Mouse (Mus musculus) forebrain, postnatal 0 days (tissue): ENCODE measurements at regions not wholly inside any gene's neighbourhood (a gene's known extent, or its start where the extent isn't known, plus 50 kb on each side); places are given as distances from the start of the nearest gene placed in this dataset.
A peak's percentile ranks its signal among the peaks of the same experiment; 100 is the strongest.

Source experiments
- ATAC-seq: fragments of 200-750 bp; cut with Nextera tagmentation; 2 replicates; pipeline ENCODE4 v1.8.0; 2017; ENCODE audit warnings: mild to moderate bottlenecking, moderate library complexity
- DNase-seq: peaks from one replicate; pipeline ENCODE4 v3.0.0-alpha.2; 2015
- H3K27ac ChIP-seq: fragments of 300-500 bp; sonication (generic); 2 replicates; pipeline ENCODE4 v1.5.1; 2014; ENCODE audit warnings: low read depth, mild to moderate bottlenecking, antibody characterized with exemption, low read length, moderate library complexity, mixed read lengths
- H3K27me3 ChIP-seq: fragments of 300-500 bp; sonication (generic); 2 replicates; pipeline ENCODE4 v1.6.1; 2014; ENCODE audit warnings: mild to moderate bottlenecking, low read length, mixed read lengths; ENCODE audit not compliant: insufficient read depth
- H3K36me3 ChIP-seq: fragments of 300-500 bp; sonication (generic); 2 replicates; pipeline ENCODE4 v1.6.1; 2014; ENCODE audit warnings: mild to moderate bottlenecking, moderate library complexity; ENCODE audit not compliant: insufficient read depth
- H3K4me1 ChIP-seq: fragments of 300-500 bp; sonication (generic); 2 replicates; pipeline ENCODE4 v1.6.1; 2014; ENCODE audit warnings: antibody characterized with exemption; ENCODE audit not compliant: insufficient read depth
- H3K4me2 ChIP-seq: fragments of 300-500 bp; sonication (generic); 2 replicates; pipeline ENCODE4 v1.6.1; 2014; ENCODE audit warnings: low read depth, mild to moderate bottlenecking, moderate library complexity
- H3K4me3 ChIP-seq: fragments of 300-500 bp; sonication (generic); 2 replicates; pipeline ENCODE4 v1.5.1; 2014; ENCODE audit warnings: low read depth, low read length, mixed read lengths
- H3K9ac ChIP-seq: fragments of 300-500 bp; sonication (generic); 2 replicates; pipeline ENCODE4 v1.6.1; 2014; ENCODE audit warnings: mild to moderate bottlenecking
- H3K9me3 ChIP-seq: fragments of 300-500 bp; sonication (generic); 2 replicates; pipeline ENCODE4 v1.6.1; 2016; ENCODE audit warnings: low read length
- CTCF ChIP-seq: sonication (generic); IDR thresholded peaks from 2 replicates; pipeline ENCODE4 v1.5.1; 2016; ENCODE audit warnings: antibody characterized with exemption, control low read depth, low read depth
- WGBS: fragments of 180-500 bp; shearing (Covaris S2); extraction: QIAGEN DNeasy Blood & Tissue Kit; methylation state at CpG from one replicate; pipeline ENCODE4 v1.1.7; 2014; 5-methylcytosine and 5-hydroxymethylcytosine counted together

DNA sequence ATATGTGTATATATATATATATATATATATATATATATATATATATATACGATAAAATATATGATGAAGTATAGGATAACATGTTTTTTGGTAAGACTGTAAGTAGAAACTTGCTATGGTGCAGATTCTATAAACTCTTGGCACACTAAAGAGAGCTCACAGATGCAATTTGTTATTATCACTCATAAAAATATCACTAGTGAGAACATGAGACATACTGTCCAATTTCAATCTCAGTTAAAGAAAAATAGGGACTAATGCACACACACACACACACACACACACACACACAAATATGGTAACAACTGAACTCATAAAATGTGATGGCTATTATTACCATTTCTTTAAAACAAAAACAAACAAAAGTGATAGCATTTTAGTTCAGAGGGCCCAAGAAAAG, 292.0 kb downstream of the Cd47 start:
- H3K9ac ChIP-seq, result no peak overlapping the region
- no peaks in the 10 kb centered on the region for H3K9me3 ChIP-seq
- ATAC-seq, result no peak
- 76% methylated on average over 1 of the region's 1 CpGs for whole genome bisulfite sequencing
- H3K4me3 ChIP-seq, result no peak overlapping the region
- TF ChIP-seq CTCF, result no peak
- H3K27ac ChIP-seq, result no peak overlapping the region
- no peaks in the 10 kb centered on the region for H3K4me1 ChIP-seq
- no peak overlapping the region for H3K4me2 ChIP-seq
- DNase-seq, result no peak
- no peaks in the 10 kb centered on the region for H3K27me3 ChIP-seq
- H3K36me3 ChIP-seq, result no peaks in the 10 kb centered on the region

DNA sequence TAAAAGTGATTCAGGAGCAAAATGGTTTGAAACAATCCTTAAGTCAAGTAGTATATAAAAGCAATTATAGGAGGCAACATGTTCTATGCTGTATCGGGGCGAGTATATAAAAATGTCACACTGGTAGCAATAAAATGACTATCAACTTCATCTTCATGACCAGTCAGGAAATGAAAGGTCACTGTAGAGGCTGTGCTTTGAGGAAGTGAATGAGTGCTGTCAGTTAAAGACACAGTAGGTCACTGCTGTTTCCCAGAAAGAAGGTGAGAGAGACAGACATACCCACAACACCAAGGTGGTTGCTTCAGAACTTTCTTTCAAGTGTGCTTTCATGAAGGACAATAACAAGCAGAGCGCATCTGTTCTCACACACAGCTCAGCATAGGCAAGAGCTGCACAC, 292.4 kb downstream of the Cd47 start:
- no peak for TF ChIP-seq CTCF
- Histone ChIP-seq H3K9me3 (no peaks in the 10 kb centered on the region), H3K27ac (no peak overlapping the region), H3K36me3 (no peaks in the 10 kb centered on the region), H3K9ac (no peak overlapping the region), H3K4me3 (no peak overlapping the region), H3K4me2 (no peak overlapping the region), H3K27me3 (no peaks in the 10 kb centered on the region), H3K4me1 (no peaks in the 10 kb centered on the region)
- ATAC-seq (no peak), DNase-seq (no peak)
- 95% methylated on average over 3 of the region's 3 CpGs for WGBS

DNA sequence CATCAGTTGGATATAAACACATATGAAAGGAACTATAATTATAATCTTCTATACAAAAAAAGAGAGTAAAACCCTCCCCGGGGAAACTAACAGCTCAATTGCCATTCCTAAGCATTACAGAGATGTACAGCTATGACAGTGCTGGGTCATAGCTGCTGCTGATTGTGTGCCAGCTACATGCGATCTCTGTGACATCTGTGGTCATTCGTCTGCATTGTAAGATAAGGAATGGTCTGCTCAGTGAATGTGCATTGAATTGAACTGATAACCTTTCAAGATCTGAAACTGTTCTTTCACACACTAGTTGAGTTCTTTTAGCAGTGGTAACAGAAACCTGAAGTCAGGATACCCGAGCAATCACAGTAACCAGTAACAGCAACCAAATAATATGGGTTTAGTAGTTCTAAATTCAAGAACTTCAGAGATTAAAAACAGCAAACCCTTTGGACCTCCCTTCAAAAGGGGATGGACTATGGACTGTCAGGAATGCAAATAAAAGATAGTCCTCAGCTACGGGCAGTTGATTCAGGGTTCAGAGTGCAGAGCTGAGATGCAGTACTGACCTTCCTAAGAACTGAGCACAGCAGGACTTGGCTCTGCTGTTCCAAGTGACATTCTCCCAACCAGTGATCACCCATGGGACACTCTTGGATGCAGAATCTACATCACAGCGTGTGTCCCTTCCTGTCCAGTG, 295.7 kb downstream of the Cd47 start:
- Histone ChIP-seq H3K27ac (no peak overlapping the region), H3K4me1 (no peaks in the 10 kb centered on the region)

DNA sequence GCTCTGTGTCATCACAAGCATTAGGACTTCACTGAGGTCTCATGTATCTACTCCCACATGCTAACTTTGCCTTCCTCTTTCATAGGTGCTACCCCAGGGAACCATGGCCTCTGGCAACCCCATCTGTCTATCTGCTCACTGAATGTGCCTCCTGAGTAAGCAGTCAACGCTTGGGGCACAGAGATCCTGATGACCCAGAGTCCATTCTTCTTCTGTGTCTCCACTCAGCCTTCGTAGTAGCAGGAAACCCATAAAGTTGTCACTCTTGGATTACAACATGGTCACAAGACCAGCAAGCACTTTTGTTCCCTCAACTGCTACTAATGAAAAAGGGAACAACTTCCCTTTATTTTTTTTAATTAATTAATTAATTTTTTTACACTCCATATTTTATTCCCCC, 296.2 kb downstream of the Cd47 start:
- 81% methylated on average over 2 of the region's 2 CpGs for WGBS
- ATAC-seq, result no peak

More for the DNA sequence above, 295.7 kb downstream of the Cd47 start:
- no peak overlapping the region for H3K9ac ChIP-seq
- no peak; the same call in 1 of the 2 replicates for ATAC-seq
- WGBS, result 86% methylated on average over 6 of the region's 6 CpGs
- DNase-seq, result no peak
- no peaks in the 10 kb centered on the region for H3K36me3 ChIP-seq
- no peak for TF ChIP-seq CTCF
- H3K9me3 ChIP-seq, result no peaks in the 10 kb centered on the region
- H3K27me3 ChIP-seq, result no peaks in the 10 kb centered on the region
- H3K4me3 ChIP-seq, result no peak overlapping the region
- no peak overlapping the region for H3K4me2 ChIP-seq

DNA sequence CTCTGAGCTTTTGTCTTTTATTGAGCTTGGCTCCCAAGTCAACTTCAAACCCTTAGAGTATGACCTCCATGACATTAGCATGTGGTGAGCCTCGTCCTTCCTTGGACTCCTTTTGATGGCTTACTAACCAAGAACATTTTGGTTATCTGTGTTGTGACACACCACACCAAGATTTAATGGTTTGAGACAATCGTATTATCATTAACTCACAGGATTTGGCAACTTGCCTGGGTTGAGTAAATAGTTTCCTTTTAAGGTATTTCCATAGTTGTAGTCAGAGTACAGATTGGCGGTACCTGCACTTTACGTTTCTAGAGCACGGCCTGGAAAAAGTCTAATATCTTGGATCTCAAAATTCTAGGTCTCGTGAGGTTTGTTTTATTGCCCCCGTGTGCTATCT, 303.0 kb downstream of the Cd47 start:
- ATAC-seq (no peak), DNase-seq (no peak)
- H3K9me3 ChIP-seq, result no peaks in the 10 kb centered on the region
- WGBS, result 81% methylated on average over 7 of the region's 7 CpGs
- H3K36me3 ChIP-seq, result no peaks in the 10 kb centered on the region
- no peak overlapping the region for H3K4me2 ChIP-seq
- no peak overlapping the region for H3K27ac ChIP-seq
- TF ChIP-seq CTCF, result no peak
- no peak overlapping the region for H3K4me3 ChIP-seq
- no peak overlapping the region for H3K9ac ChIP-seq
- no peaks in the 10 kb centered on the region for H3K4me1 ChIP-seq
- H3K27me3 ChIP-seq, result no peaks in the 10 kb centered on the region

More for the DNA sequence above, 296.2 kb downstream of the Cd47 start:
- no peak for DNase-seq
- no peak overlapping the region for H3K27ac ChIP-seq
- no peaks in the 10 kb centered on the region for H3K9me3 ChIP-seq
- TF ChIP-seq CTCF, result no peak
- no peak overlapping the region for H3K4me3 ChIP-seq
- no peaks in the 10 kb centered on the region for H3K36me3 ChIP-seq
- H3K9ac ChIP-seq, result no peak overlapping the region
- no peaks in the 10 kb centered on the region for H3K4me1 ChIP-seq
- no peak overlapping the region for H3K4me2 ChIP-seq
- no peaks in the 10 kb centered on the region for H3K27me3 ChIP-seq

DNA sequence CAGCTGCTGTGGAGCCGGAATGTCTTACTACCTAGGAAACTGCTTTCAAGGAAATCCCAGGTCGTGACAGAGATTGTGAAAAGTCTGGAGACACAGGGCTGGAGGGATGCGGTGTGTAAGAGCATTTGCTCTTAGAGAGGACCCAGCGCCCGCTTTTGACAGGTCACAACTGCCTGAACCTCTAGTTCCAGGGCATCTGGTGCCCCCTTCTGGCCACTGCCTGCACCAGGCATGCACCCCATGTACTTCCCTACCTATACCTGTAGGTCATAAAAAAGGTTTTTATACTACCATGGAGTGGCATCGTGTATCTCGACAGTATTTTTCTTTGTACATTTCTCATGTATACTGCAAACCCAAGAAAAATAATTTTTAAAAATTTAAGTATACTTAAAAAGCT, 314.0 kb downstream of the Bbx start:
- Histone ChIP-seq H3K9ac (no peak overlapping the region), H3K4me2 (no peak overlapping the region), H3K4me3 (no peak overlapping the region), H3K27me3 (no peaks in the 10 kb centered on the region), H3K27ac (no peak overlapping the region), H3K9me3 (no peaks in the 10 kb centered on the region), H3K36me3 (no peaks in the 10 kb centered on the region), H3K4me1 (no peaks in the 10 kb centered on the region)
- 0 out of 2 replicates have a peak, but pooled peaks have one; percentile 4 for TF ChIP-seq CTCF
- 95% methylated on average over 7 of the region's 7 CpGs for WGBS
- no peak for ATAC-seq
- no peak for DNase-seq

DNA sequence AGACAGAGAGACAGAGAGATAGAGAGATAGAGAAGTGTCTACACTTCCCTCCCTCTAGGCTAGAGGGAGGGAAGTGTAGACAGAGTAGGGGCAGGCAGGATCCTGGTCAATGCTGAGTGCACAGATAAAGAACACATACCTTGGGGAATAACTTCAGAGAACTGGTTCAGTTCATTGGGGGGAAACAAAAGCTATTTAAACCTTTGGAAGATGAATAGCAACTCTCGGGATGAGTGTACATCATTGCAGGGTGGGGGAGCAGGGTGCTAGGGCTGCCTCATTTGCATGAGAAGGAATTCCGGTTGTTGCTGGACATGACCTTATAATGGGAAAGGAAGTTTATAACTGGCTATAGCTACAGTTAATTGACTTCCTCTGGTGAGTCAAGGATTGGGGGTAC, 309.7 kb downstream of the Bbx start:
- 65% methylated on average over 2 of the region's 2 CpGs for WGBS
- DNase-seq, result no peak

DNA sequence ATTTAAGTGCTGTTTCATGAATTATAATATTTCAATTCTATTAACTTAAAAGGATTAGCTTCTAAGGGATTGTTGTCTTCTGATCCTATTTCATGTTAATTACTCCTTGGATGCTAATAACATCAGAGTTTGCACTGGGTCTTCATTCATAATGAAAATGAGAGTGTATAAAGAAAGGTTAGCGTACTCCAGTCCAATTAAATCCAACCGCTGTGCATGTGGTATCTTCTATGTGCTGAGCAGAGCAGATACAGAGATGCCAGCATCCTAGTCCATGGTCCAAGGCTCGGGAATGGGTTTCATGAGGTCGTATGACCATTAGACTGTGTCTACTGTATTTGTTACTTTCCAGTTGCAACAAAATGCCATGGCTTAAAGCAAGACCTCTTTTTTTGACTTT, 307.5 kb downstream of the Bbx start:
- Histone ChIP-seq H3K4me3 (no peak overlapping the region), H3K27ac (no peak overlapping the region), H3K36me3 (no peaks in the 10 kb centered on the region), H3K9ac (no peak overlapping the region), H3K4me2 (no peak overlapping the region), H3K4me1 (no peaks in the 10 kb centered on the region), H3K9me3 (no peaks in the 10 kb centered on the region), H3K27me3 (no peaks in the 10 kb centered on the region)
- WGBS, result 73% methylated on average over 4 of the region's 4 CpGs
- ATAC-seq, result no peak
- no peak for TF ChIP-seq CTCF
- DNase-seq, result no peak

More for the DNA sequence above, 309.7 kb downstream of the Bbx start:
- H3K9ac ChIP-seq, result no peak overlapping the region
- H3K4me3 ChIP-seq, result no peak overlapping the region
- no peaks in the 10 kb centered on the region for H3K36me3 ChIP-seq
- no peaks in the 10 kb centered on the region for H3K9me3 ChIP-seq
- H3K27me3 ChIP-seq, result no peaks in the 10 kb centered on the region
- no peak overlapping the region for H3K4me2 ChIP-seq
- no peak for TF ChIP-seq CTCF
- no peaks in the 10 kb centered on the region for H3K4me1 ChIP-seq
- ATAC-seq, result no peak
- no peak overlapping the region for H3K27ac ChIP-seq
